Mouse (Mus musculus) erythroblast, embryonic 14.5 days (primary cell): ENCODE data around the gene Suz12.

Source experiments
- GATA1 ChIP-seq: IDR thresholded peaks from 2 replicates; pipeline ENCODE4 v1.6.1; 2012; ENCODE audit warnings: low read length, inconsistent platforms, mixed read lengths
- TAL1 ChIP-seq: IDR thresholded peaks from 3 replicates; pipeline ENCODE4 v1.6.1; 2012; ENCODE audit warnings: low read length, inconsistent platforms, mixed read lengths

DNA sequence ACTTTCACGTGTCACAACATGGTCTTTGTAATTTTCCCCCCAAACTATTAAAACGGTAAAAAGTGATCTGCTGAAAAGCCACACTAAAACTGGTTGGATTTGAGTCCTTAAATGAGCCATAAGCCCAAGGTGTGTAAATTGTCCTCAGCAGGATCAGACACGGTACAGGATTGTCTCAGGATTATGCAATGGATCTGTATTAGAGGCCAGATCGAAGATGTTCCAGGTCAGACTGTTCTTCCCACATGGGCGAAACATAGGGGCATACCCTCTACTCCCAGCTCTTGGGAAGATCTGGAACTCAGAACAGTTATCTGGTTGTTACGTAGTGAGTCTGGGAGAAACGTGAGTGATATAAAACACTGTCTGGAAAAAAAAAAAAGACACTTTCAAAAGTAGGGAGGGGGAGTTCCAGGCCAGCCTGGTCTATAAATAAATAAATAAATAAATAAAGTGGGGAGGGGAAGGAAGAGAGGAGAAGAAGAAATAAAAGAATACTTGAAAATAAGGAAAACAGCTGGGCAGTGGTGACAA is 88.9 kb downstream of the Suz12 start:
- no peak for TF ChIP-seq TAL1
- TF ChIP-seq GATA1 = no peak
